Mouse (Mus musculus) hematopoietic stem cell, adult 5-6 weeks (primary cell): ENCODE data around the gene Dhx33. TPM values are rescaled to one million over a fixed set of nuclear protein-coding genes. Genes with fewer than 3 reads are reported as not detected.

Source experiments
- ATAC-seq, 2 experiments: fragments of 125-278 bp in 1 of 2; replicated peaks in 1 of 2; 2 replicates each; pipeline ENCODE4 v1.8.0; 2016 to 2017; ENCODE audit warnings: inconsistent platforms in 2 of 2, mild to moderate bottlenecking in 2 of 2, moderate number of reproducible peaks in 2 of 2, low read depth in 1 of 2, moderate TSS enrichment in 1 of 2; ENCODE audit not compliant: low FRiP score in 2 of 2, poor library complexity in 2 of 2, severe bottlenecking in 2 of 2, insufficient read depth in 1 of 2, low TSS enrichment in 1 of 2
- total RNA-seq: library from RNA; stranded (forward); fragments of 172-1452, 232-1000 nt; gene quantifications from 2 replicates; pipeline ENCODE4 v1.2.3, GENCODE M21; 2017

Dhx33 gene
- total RNA-seq, 1 experiment from 2014 or later, result 39.6 TPM

- peak in 1 of 2 experiments; percentile 0; a peak in 1 of 4 replicates for ATAC-seq
Measured at GRCm38 (mm10) chr11:71003611-71004315, 474 bp downstream of the Dhx33 start.

- ATAC-seq, result no peak
Measured at GRCm38 (mm10) chr11:71001167-71001566, 3.1 kb downstream of the Dhx33 start.

GRCm38 (mm10) chr11:70982557-70983228 lies 21.5 kb downstream of the Dhx33 start, which contains the start of gene C1qbp:
C1qbp (minus strand) TSS chr11:70983026.
- peak; percentile 95 to 97 for ATAC-seq

GRCm38 (mm10) chr11:70982030-70982429 lies 22.2 kb downstream of the Dhx33 start:
- no peak for ATAC-seq

- ATAC-seq, result no peak
Measured at GRCm38 (mm10) chr11:70980751-70981510, 23.3 kb downstream of the Dhx33 start.

GRCm38 (mm10) chr11:70980232-70980631 lies 24.0 kb downstream of the Dhx33 start:
- ATAC-seq, result no peak

- no peak for ATAC-seq
Measured at GRCm38 (mm10) chr11:70977293-70977692, 26.9 kb downstream of the Dhx33 start.

- no peak for ATAC-seq
Measured at GRCm38 (mm10) chr11:70975193-70975592, 29.0 kb downstream of the Dhx33 start.

- no peak for ATAC-seq
Measured at GRCm38 (mm10) chr11:70973947-70974346, 30.3 kb downstream of the Dhx33 start.

- no peak for ATAC-seq
Measured at GRCm38 (mm10) chr11:70972586-70972985, 31.7 kb downstream of the Dhx33 start.

- peak; percentile 27 to 29 for ATAC-seq
Measured at GRCm38 (mm10) chr11:70970560-70971540, 33.4 kb downstream of the Dhx33 start.

GRCm38 (mm10) chr11:70969821-70970559 lies 34.2 kb downstream of the Dhx33 start, which contains the start of the genes Nup88 and Rpain:
Nup88 (minus strand) TSS chr11:70969973.
Rpain (plus strand) TSS chr11:70970213.
- peak; percentile 90 to 91 for ATAC-seq

- ATAC-seq, result peak; percentile 3 to 26; a peak in 2 of 4 replicates
Measured at GRCm38 (mm10) chr11:70969271-70969794, 34.9 kb downstream of the Dhx33 start.

- ATAC-seq, result no peak
Measured at GRCm38 (mm10) chr11:70964222-70964907, 39.9 kb downstream of the Dhx33 start.

GRCm38 (mm10) chr11:70960786-70961554 lies 43.3 kb downstream of the Dhx33 start:
- no peak for ATAC-seq
